Mouse (Mus musculus): ENCODE results near the gene Lcp1.

DNA sequence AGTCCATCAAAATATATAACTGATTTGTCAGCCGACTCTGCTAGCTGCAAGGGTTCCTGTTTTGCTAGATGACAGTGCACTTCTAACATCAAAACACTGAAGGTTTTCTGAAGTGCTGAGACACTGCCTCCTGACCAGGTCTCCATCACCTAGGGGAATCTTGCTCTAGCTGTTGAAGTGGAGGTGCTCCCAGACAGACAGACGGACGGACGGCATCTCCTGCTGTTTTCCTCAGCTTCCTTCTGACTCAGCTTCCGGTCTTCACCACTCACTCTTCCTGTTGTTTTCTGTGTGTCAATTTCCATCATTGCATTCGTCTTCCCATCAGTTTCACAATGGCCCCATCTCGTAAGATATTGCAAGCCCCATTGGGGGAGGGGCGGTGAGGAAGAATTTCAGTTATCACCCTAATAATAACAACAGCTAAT is 49.7 kb downstream of the Lcp1 start:
- TF ChIP-seq CTCF (IDR thresholded peaks at IDR 0.05; ENCODE audit: control insufficient read depth, insufficient read depth, insufficient read length) = no peak
- no peak for TF ChIP-seq MYOG (IDR thresholded peaks at IDR 0.05; ENCODE audit: control insufficient read depth, extremely low read depth, insufficient read length)
- no peak for TF ChIP-seq MYOD1 (IDR thresholded peaks at IDR 0.05; ENCODE audit: control insufficient read depth, insufficient read length, low read depth)
- no peak for TF ChIP-seq MAX (IDR thresholded peaks at IDR 0.05)
- TF ChIP-seq USF1 (IDR thresholded peaks at IDR 0.05; ENCODE audit: low read depth) = no peak
- TF ChIP-seq FOSL1 (IDR thresholded peaks at IDR 0.05; ENCODE audit: insufficient read depth, low read length, poor library complexity, severe bottlenecking) = no peak

Measured in C2C12 (cell line).